Mouse (Mus musculus): ENCODE measurements at regions not wholly inside any gene's neighbourhood (a gene's known extent, or its start where the extent isn't known, plus 50 kb on each side); places are given as distances from the start of the nearest gene placed in this dataset.

- Histone ChIP-seq H3K27me3 (ENCODE audit: control insufficient read depth, insufficient read depth, low read length) (no peaks in the 10 kb centered on the region), H3K36me3 (ENCODE audit: control insufficient read depth, insufficient read depth, low read length) (no peaks in the 10 kb centered on the region), H3K4me3 (ENCODE audit: control insufficient read depth, insufficient read depth, low read length) (no peak overlapping the region), H3K27ac (ENCODE audit: control insufficient read depth, insufficient read depth, low read length) (no peak overlapping the region), H3K4me1 (replicated peaks; ENCODE audit: control insufficient read depth, insufficient read depth, low read length) (no peaks in the 10 kb centered on the region)
- TF ChIP-seq POLR2A (IDR thresholded peaks at IDR 0.05; ENCODE audit: control insufficient read depth, extremely low read depth, insufficient read depth, low read length, poor library complexity) (no peak), CTCF (IDR thresholded peaks at IDR 0.05; ENCODE audit: borderline replicate concordance, control insufficient read depth, extremely low read depth, insufficient read depth, low read length, poor library complexity) (no peak)
- DNase-seq, result no peak
- WGBS, result 91% methylated on average over 6 of the region's 6 CpGs
Measured at GRCm38 (mm10) chr10:84235006-84235405, 205.4 kb downstream of the Nuak1 start.

GRCm38 (mm10) chr10:84236236-84236635 is 204.2 kb downstream of the Nuak1 start:
- WGBS, result 76% methylated on average over 2 of the region's 2 CpGs
- Histone ChIP-seq H3K27ac (ENCODE audit: control insufficient read depth, insufficient read depth, low read length) (no peak overlapping the region), H3K4me1 (replicated peaks; ENCODE audit: control insufficient read depth, insufficient read depth, low read length) (no peaks in the 10 kb centered on the region), H3K4me3 (ENCODE audit: control insufficient read depth, insufficient read depth, low read length) (no peak overlapping the region), H3K36me3 (ENCODE audit: control insufficient read depth, insufficient read depth, low read length) (no peaks in the 10 kb centered on the region), H3K27me3 (ENCODE audit: control insufficient read depth, insufficient read depth, low read length) (no peaks in the 10 kb centered on the region)
- DNase-seq, result no peak
- TF ChIP-seq POLR2A (IDR thresholded peaks at IDR 0.05; ENCODE audit: control insufficient read depth, extremely low read depth, insufficient read depth, low read length, poor library complexity) (no peak), CTCF (IDR thresholded peaks at IDR 0.05; ENCODE audit: borderline replicate concordance, control insufficient read depth, extremely low read depth, insufficient read depth, low read length, poor library complexity) (no peak)

- WGBS, result 75% methylated on average over 18 of the region's 18 CpGs
- no peaks in the 10 kb centered on the region for H3K4me1 ChIP-seq (replicated peaks; ENCODE audit: control insufficient read depth, insufficient read depth, low read length)
- TF ChIP-seq POLR2A (IDR thresholded peaks at IDR 0.05; ENCODE audit: control insufficient read depth, extremely low read depth, insufficient read depth, low read length, poor library complexity) (no peak), CTCF (IDR thresholded peaks at IDR 0.05; ENCODE audit: borderline replicate concordance, control insufficient read depth, extremely low read depth, insufficient read depth, low read length, poor library complexity) (no peak)
- no peaks in the 10 kb centered on the region for H3K27me3 ChIP-seq (ENCODE audit: control insufficient read depth, insufficient read depth, low read length)
- no peaks in the 10 kb centered on the region for H3K36me3 ChIP-seq (ENCODE audit: control insufficient read depth, insufficient read depth, low read length)
- no peak for DNase-seq
- no peak overlapping the region for H3K4me3 ChIP-seq (ENCODE audit: control insufficient read depth, insufficient read depth, low read length)
- no peak overlapping the region for H3K27ac ChIP-seq (ENCODE audit: control insufficient read depth, insufficient read depth, low read length)
Measured at GRCm38 (mm10) chr10:84238279-84238963, 202.0 kb downstream of the Nuak1 start.

DNA sequence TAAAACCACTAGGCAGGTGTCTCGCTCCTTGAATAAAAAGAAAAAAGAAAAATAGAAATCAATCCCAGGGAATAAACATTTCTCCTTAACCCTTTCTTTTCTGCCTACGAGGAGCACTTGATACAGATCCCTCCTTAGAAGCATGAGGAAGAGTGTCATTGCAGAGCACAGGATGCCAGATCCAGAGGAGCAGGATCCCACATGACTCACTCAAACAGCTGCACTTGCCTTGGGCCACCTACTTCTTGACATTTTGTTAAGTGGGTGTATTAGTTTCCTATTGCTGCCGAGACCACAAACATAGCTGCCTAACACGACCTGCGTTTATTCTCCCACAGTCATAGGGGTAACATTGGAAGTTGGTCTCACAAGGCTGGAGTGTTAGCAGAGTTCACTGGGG is 197.1 kb downstream of the Nuak1 start:
- no peaks in the 10 kb centered on the region for H3K4me1 ChIP-seq (replicated peaks; ENCODE audit: control insufficient read depth, insufficient read depth, low read length)
- no peak for TF ChIP-seq POLR2A (IDR thresholded peaks at IDR 0.05; ENCODE audit: control insufficient read depth, extremely low read depth, insufficient read depth, low read length, poor library complexity)
- TF ChIP-seq CTCF (IDR thresholded peaks at IDR 0.05; ENCODE audit: borderline replicate concordance, control insufficient read depth, extremely low read depth, insufficient read depth, low read length, poor library complexity), result no peak
- no peak for DNase-seq
- no peaks in the 10 kb centered on the region for H3K27me3 ChIP-seq (ENCODE audit: control insufficient read depth, insufficient read depth, low read length)
- H3K27ac ChIP-seq (ENCODE audit: control insufficient read depth, insufficient read depth, low read length), result no peak overlapping the region
- WGBS, result 90% methylated on average over 5 of the region's 5 CpGs
- no peaks in the 10 kb centered on the region for H3K36me3 ChIP-seq (ENCODE audit: control insufficient read depth, insufficient read depth, low read length)
- H3K4me3 ChIP-seq (ENCODE audit: control insufficient read depth, insufficient read depth, low read length), result no peak overlapping the region

- Histone ChIP-seq H3K4me3 (ENCODE audit: control insufficient read depth, insufficient read depth, low read length) (no peak overlapping the region), H3K27ac (ENCODE audit: control insufficient read depth, insufficient read depth, low read length) (no peak overlapping the region), H3K27me3 (ENCODE audit: control insufficient read depth, insufficient read depth, low read length) (no peaks in the 10 kb centered on the region), H3K36me3 (ENCODE audit: control insufficient read depth, insufficient read depth, low read length) (no peaks in the 10 kb centered on the region), H3K4me1 (replicated peaks; ENCODE audit: control insufficient read depth, insufficient read depth, low read length) (no peaks in the 10 kb centered on the region)
- 92% methylated on average over 3 of the region's 3 CpGs for WGBS
- no peak for TF ChIP-seq CTCF (IDR thresholded peaks at IDR 0.05; ENCODE audit: borderline replicate concordance, control insufficient read depth, extremely low read depth, insufficient read depth, low read length, poor library complexity)
- no peak for TF ChIP-seq POLR2A (IDR thresholded peaks at IDR 0.05; ENCODE audit: control insufficient read depth, extremely low read depth, insufficient read depth, low read length, poor library complexity)
- DNase-seq, result no peak
Measured at GRCm38 (mm10) chr10:84249346-84249745, 191.1 kb downstream of the Nuak1 start.

- no peak for TF ChIP-seq POLR2A (IDR thresholded peaks at IDR 0.05; ENCODE audit: control insufficient read depth, extremely low read depth, insufficient read depth, low read length, poor library complexity)
- no peak for TF ChIP-seq CTCF (IDR thresholded peaks at IDR 0.05; ENCODE audit: borderline replicate concordance, control insufficient read depth, extremely low read depth, insufficient read depth, low read length, poor library complexity)
- 72% methylated on average over 6 of the region's 6 CpGs for WGBS
Measured at GRCm38 (mm10) chr10:84260931-84261650, 179.3 kb downstream of the Nuak1 start.

More at GRCm38 (mm10) chr10:84260931-84261650, 179.3 kb downstream of the Nuak1 start:
- DNase-seq, result no peak
- H3K27me3 ChIP-seq (ENCODE audit: control insufficient read depth, insufficient read depth, low read length), result no peaks in the 10 kb centered on the region
- no peak overlapping the region for H3K4me3 ChIP-seq (ENCODE audit: control insufficient read depth, insufficient read depth, low read length)
- no peak overlapping the region for H3K27ac ChIP-seq (ENCODE audit: control insufficient read depth, insufficient read depth, low read length)
- no peaks in the 10 kb centered on the region for H3K36me3 ChIP-seq (ENCODE audit: control insufficient read depth, insufficient read depth, low read length)
- H3K4me1 ChIP-seq (replicated peaks; ENCODE audit: control insufficient read depth, insufficient read depth, low read length), result no peaks in the 10 kb centered on the region

Data from thymus, adult 2 months (tissue).